ENCODE assay signal across 8 mouse cellular contexts in genomic region chrX:13280409-13281328, GRCm38 (mm10). TPM values are rescaled to one million over a fixed set of nuclear protein-coding genes. Genes with fewer than 3 reads are reported as not detected.
DNase-seq lines count a peak whose midpoint lies in the region; ATAC-seq lines count a peak whose summit lies in the region.

Gene Ddx3x (plus strand): TSS chrX:13280970.

- no peaks in the 10 kb centered on the region for H3K4me1 ChIP-seq in brown adipose tissue, adult 24 weeks (ENCODE audit: control insufficient read depth, insufficient read depth, insufficient read length, low read length)
- H3K4me1 ChIP-seq in heart, embryonic 14.5 days (ENCODE audit: control insufficient read depth in 2 of 2, insufficient read depth in 2 of 2, low read length in 2 of 2) = peaks cover 0 to 6% of the 10 kb centered on the region in 2 experiments; a peak in 2 of 4 replicates
- peaks cover 26% of the 10 kb centered on the region for H3K4me1 ChIP-seq in liver, embryonic 13.5 days (replicated peaks)
- no peaks in the 10 kb centered on the region for H3K4me1 ChIP-seq in stomach, embryonic 16.5 days (ENCODE audit: control insufficient read depth, insufficient read depth, low read length)

- H3K27me3 ChIP-seq in heart, embryonic 14.5 days (ENCODE audit: control insufficient read depth, insufficient read depth, low read length) = no peaks in the 10 kb centered on the region
- H3K27me3 ChIP-seq in liver, embryonic 13.5 days = no peaks in the 10 kb centered on the region
- H3K27me3 ChIP-seq in stomach, embryonic 16.5 days (ENCODE audit: control insufficient read depth, insufficient read depth, low read length) = no peaks in the 10 kb centered on the region

- peaks cover 23% of the 10 kb centered on the region for H3K36me3 ChIP-seq in heart, embryonic 14.5 days (ENCODE audit: control insufficient read depth, insufficient read depth, low read length)
- peaks cover 13% of the 10 kb centered on the region for H3K36me3 ChIP-seq in liver, embryonic 13.5 days
- no peaks in the 10 kb centered on the region for H3K36me3 ChIP-seq in stomach, embryonic 16.5 days (ENCODE audit: control insufficient read depth, insufficient read depth, low read length)

- H3K4me2 ChIP-seq in heart, embryonic 14.5 days (ENCODE audit: low read length) = peak within 1 kb of the TSS; percentile 78
- H3K4me2 ChIP-seq in liver, embryonic 13.5 days = peak within 1 kb of the TSS; percentile 78
- H3K4me2 ChIP-seq in stomach, embryonic 16.5 days (ENCODE audit: low read depth, low read length) = peak within 1 kb of the TSS; percentile 63

- no peaks in the 10 kb centered on the region for H3K9me3 ChIP-seq in heart, embryonic 14.5 days (ENCODE audit: control insufficient read depth, low read length)
- H3K9me3 ChIP-seq in liver, embryonic 13.5 days (replicated peaks) = no peaks in the 10 kb centered on the region
- no peaks in the 10 kb centered on the region for H3K9me3 ChIP-seq in stomach, embryonic 16.5 days (replicated peaks; ENCODE audit: control insufficient read depth, low read length)

- H3K9ac ChIP-seq in heart, embryonic 14.5 days (ENCODE audit: low read length) = peak within 1 kb of the TSS; percentile 100
- H3K9ac ChIP-seq in liver, embryonic 13.5 days = peak within 1 kb of the TSS; percentile 96
- peak within 1 kb of the TSS; percentile 99 for H3K9ac ChIP-seq in stomach, embryonic 16.5 days (ENCODE audit: low read length)

- DNase-seq in CD4-positive helper T cell, adult 2 months (ENCODE audit: low read depth, low spot score) = peak; percentile 93
- DNase-seq in fibroblast of lung, adult 2 months (ENCODE audit: low read depth) = peak; percentile 79
- DNase-seq in kidney, postnatal 14 days = peak; percentile 91
- DNase-seq in liver, embryonic 13.5 days = peak; percentile 84
- DNase-seq in neural tube, embryonic 10.5 days (ENCODE audit: extremely low spot score, low spot score) = peak; percentile 89

- H3K27ac ChIP-seq in brown adipose tissue, adult 24 weeks (replicated peaks; ENCODE audit: low read depth, low read length) = peak within 1 kb of the TSS; percentile 100
- H3K27ac ChIP-seq in heart, embryonic 14.5 days (replicated peaks in 1 of 2; ENCODE audit: control insufficient read depth in 1 of 2, insufficient read depth in 1 of 2, low read depth in 2 of 2, low read length in 2 of 2) = peak within 1 kb of the TSS; percentile 99
- H3K27ac ChIP-seq in liver, embryonic 13.5 days = peak within 1 kb of the TSS; percentile 93
- H3K27ac ChIP-seq in stomach, embryonic 16.5 days (ENCODE audit: low read length) = peak within 1 kb of the TSS; percentile 99

- peak; percentile 91 for ATAC-seq in heart, embryonic 14.5 days (ENCODE audit: insufficient number of reproducible peaks, insufficient read depth, low FRiP score, low read depth)
- ATAC-seq in liver, embryonic 13.5 days (ENCODE audit: low read depth) = peak; percentile 90
- ATAC-seq in stomach, embryonic 16.5 days (ENCODE audit: insufficient read depth, low FRiP score) = peak; percentile 94

- peak within 1 kb of the TSS; percentile 97 for H3K4me3 ChIP-seq in brown adipose tissue, adult 24 weeks (ENCODE audit: insufficient read depth, low read depth, low read length)
- H3K4me3 ChIP-seq in heart, embryonic 14.5 days (ENCODE audit: control insufficient read depth in 1 of 2, insufficient read depth in 1 of 2, low read depth in 1 of 2, low read length in 2 of 2) = peak within 1 kb of the TSS; percentile 73 to 97
- peak within 1 kb of the TSS; percentile 89 for H3K4me3 ChIP-seq in liver, embryonic 13.5 days (replicated peaks)
- H3K4me3 ChIP-seq in stomach, embryonic 16.5 days (replicated peaks; ENCODE audit: low read length) = peak within 1 kb of the TSS; percentile 91

- under 1% methylated on average over 57 of the region's 57 CpGs for WGBS in heart, embryonic 14.5 days
- under 1% methylated on average over 57 of the region's 57 CpGs for WGBS in liver, embryonic 13.5 days (ENCODE audit: insufficient replicate concordance)
- WGBS in stomach, embryonic 16.5 days = under 1% methylated on average over 57 of the region's 57 CpGs

RNA-seq across cellular contexts. Expression of gene Ddx3x, which starts in this region (rescaled TPM):
- 118 and 144 TPM in 2 replicates for polyA plus RNA-seq in brown adipose tissue, adult 24 weeks (2012; ENCODE audit: insufficient read depth, insufficient read length, missing spikeins)
- 83.7 and 98.7 TPM in 2 replicates for polyA plus RNA-seq in heart, embryonic 14.5 days (2014; fragmentation: Nextera tagmentation; extraction: Ambion mirVana)
- 66.1 and 85.7 TPM in 2 replicates for polyA plus RNA-seq in liver, embryonic 13.5 days (2015; fragmentation: Nextera tagmentation; extraction: Ambion mirVana)
- polyA plus RNA-seq in stomach, embryonic 16.5 days (2015; fragmentation: Nextera tagmentation; extraction: Ambion mirVana) = 116 and 117 TPM in 2 replicates

Comparison
In these comparisons a context has a peak if more than half of its experiments do, and no peak if none do; other contexts are left out.
1. Peak in every context shown above with its lines: DNase-seq, ATAC-seq, H3K4me3 ChIP-seq and H3K27ac ChIP-seq.